Mouse (Mus musculus) kidney, embryonic 16.5 days (tissue): ENCODE data around the gene Tet2. TPM values are rescaled to one million over a fixed set of nuclear protein-coding genes. Genes with fewer than 3 reads are reported as not detected.
A peak's percentile ranks its signal among the peaks of the same experiment; 100 is the strongest.
"Not testable (repeated sequence)": the region's sequence is repeated elsewhere in the genome, so short reads cannot be mapped to it uniquely, and the experiment has no call there.

ENCODE experiments used
- ATAC-seq: fragments of 200-750 bp; cut with Nextera tagmentation; 2 replicates; pipeline ENCODE4 v1.8.0; 2017; ENCODE audit warnings: moderate TSS enrichment; ENCODE audit not compliant: low FRiP score, low TSS enrichment
- H3K27ac ChIP-seq: fragments of 300-500 bp; sonication (generic); 2 replicates; pipeline ENCODE4 v1.5.1; 2014; ENCODE audit warnings: low read length
- H3K27me3 ChIP-seq: fragments of 300-500 bp; sonication (generic); 2 replicates; pipeline ENCODE4 v1.6.1; 2014; ENCODE audit warnings: low read length, control low read depth, mixed read lengths; ENCODE audit not compliant: insufficient read depth
- H3K36me3 ChIP-seq: fragments of 300-500 bp; sonication (generic); 2 replicates; pipeline ENCODE4 v1.6.1; 2014; ENCODE audit warnings: low read length, control low read depth, mixed read lengths; ENCODE audit not compliant: insufficient read depth
- H3K4me1 ChIP-seq: fragments of 300-500 bp; sonication (generic); 2 replicates; pipeline ENCODE4 v1.6.1; 2014; ENCODE audit warnings: low read length, control low read depth, mixed read lengths; ENCODE audit not compliant: insufficient read depth
- H3K4me2 ChIP-seq: fragments of 300-500 bp; sonication (generic); replicated peaks from 2 replicates; pipeline ENCODE4 v1.6.1; 2014; ENCODE audit warnings: low read depth, low read length
- H3K4me3 ChIP-seq: fragments of 300-500 bp; sonication (generic); 2 replicates; pipeline ENCODE4 v1.5.1; 2014; ENCODE audit warnings: mild to moderate bottlenecking, low read length
- H3K9ac ChIP-seq: fragments of 300-500 bp; sonication (generic); replicated peaks from 2 replicates; pipeline ENCODE4 v1.6.1; 2014; ENCODE audit warnings: low read length
- H3K9me3 ChIP-seq: fragments of 300-500 bp; sonication (generic); 2 replicates; pipeline ENCODE4 v1.6.1; 2016; ENCODE audit warnings: low read length, control low read depth
- WGBS: fragments of 180-500 bp; shearing (Covaris S2); extraction: QIAGEN DNeasy Blood & Tissue Kit; methylation state at CpG from one replicate; pipeline ENCODE4 v1.1.7; 2014; 5-methylcytosine and 5-hydroxymethylcytosine counted together
- polyA plus RNA-seq: library from polyadenylated mRNA; unstranded; fragments of >200 nt; fragmentation: Nextera tagmentation; extraction: Ambion mirVana; gene quantifications from 2 replicates; pipeline ENCODE4 v1.2.1, GENCODE M21; 2015

The Tet2 gene
- polyA plus RNA-seq, 1 experiment from 2014 or later = 17.0 TPM

- not testable (repeated sequence) for ATAC-seq, H3K9ac ChIP-seq, H3K4me3 ChIP-seq, H3K9me3 ChIP-seq, H3K4me2 ChIP-seq, H3K27me3 ChIP-seq, H3K27ac ChIP-seq
- Histone ChIP-seq H3K4me1 (peaks cover 22% of the 10 kb centered on the region), H3K36me3 (peaks cover 16% of the 10 kb centered on the region; the same call in 1 of the 2 replicates)
- 92% methylated on average over 2 of the region's 4 CpGs for WGBS
Measured at GRCm38 (mm10) chr3:133538499-133538898, 6.4 kb downstream of the Tet2 start.

GRCm38 (mm10) chr3:133535644-133536043, 9.3 kb downstream of the Tet2 start:
- Histone ChIP-seq H3K36me3 (peaks cover 16% of the 10 kb centered on the region; the same call in 1 of the 2 replicates), H3K4me2 (no peak overlapping the region), H3K4me3 (no peak overlapping the region), H3K4me1 (peaks cover 27% of the 10 kb centered on the region), H3K9ac (no peak overlapping the region), H3K27ac (no peak overlapping the region), H3K9me3 (no peaks in the 10 kb centered on the region), H3K27me3 (no peaks in the 10 kb centered on the region)
- no peak for ATAC-seq
- WGBS = 74% methylated on average over 6 of the region's 6 CpGs

- no peaks in the 10 kb centered on the region for H3K27me3 ChIP-seq
- peak overlapping the region; percentile 55; the same call in 1 of the 2 replicates for H3K27ac ChIP-seq
- H3K36me3 ChIP-seq = peaks cover 16% of the 10 kb centered on the region; the same call in 1 of the 2 replicates
- H3K4me3 ChIP-seq = no peak overlapping the region
- no peak for ATAC-seq
- 20% methylated on average over 6 of the region's 6 CpGs for WGBS
- H3K4me1 ChIP-seq = peaks cover 22% of the 10 kb centered on the region
- 0 out of 2 replicates have a peak overlapping the region, but pooled peaks have one; percentile 15 for H3K4me2 ChIP-seq
- no peak overlapping the region for H3K9ac ChIP-seq
- H3K9me3 ChIP-seq = no peaks in the 10 kb centered on the region
Measured at GRCm38 (mm10) chr3:133534066-133534465, 10.9 kb downstream of the Tet2 start.

- Histone ChIP-seq H3K4me2 (0 out of 2 replicates have a peak overlapping the region, but pooled peaks have one; percentile 15), H3K27me3 (no peaks in the 10 kb centered on the region), H3K9me3 (no peaks in the 10 kb centered on the region), H3K36me3 (peaks cover 12% of the 10 kb centered on the region; the same call in 1 of the 2 replicates), H3K4me3 (no peak overlapping the region), H3K27ac (peak overlapping the region; percentile 80), H3K9ac (no peak overlapping the region), H3K4me1 (peaks cover 22% of the 10 kb centered on the region)
- ATAC-seq = no peak
- WGBS = 54% methylated on average over 11 of the region's 11 CpGs
Measured at GRCm38 (mm10) chr3:133533272-133533995, 11.5 kb downstream of the Tet2 start.

- H3K27ac ChIP-seq = peak overlapping the region; percentile 80
- H3K9ac ChIP-seq = no peak overlapping the region
- no peak overlapping the region for H3K4me2 ChIP-seq
- H3K36me3 ChIP-seq = peaks cover 7% of the 10 kb centered on the region; the same call in 1 of the 2 replicates
- H3K27me3 ChIP-seq = no peaks in the 10 kb centered on the region
- no peak overlapping the region for H3K4me3 ChIP-seq
- peaks cover 22% of the 10 kb centered on the region for H3K4me1 ChIP-seq
- 66% methylated on average over 3 of the region's 3 CpGs for WGBS
- no peaks in the 10 kb centered on the region for H3K9me3 ChIP-seq
- no peak for ATAC-seq
Measured at GRCm38 (mm10) chr3:133532806-133533205, 12.1 kb downstream of the Tet2 start.

- ATAC-seq = no peak
- Histone ChIP-seq H3K27ac (peak overlapping the region; percentile 58; the same call in 1 of the 2 replicates), H3K9ac (no peak overlapping the region), H3K36me3 (peaks cover 6% of the 10 kb centered on the region; the same call in 1 of the 2 replicates), H3K9me3 (no peaks in the 10 kb centered on the region), H3K4me3 (no peak overlapping the region), H3K4me2 (no peak overlapping the region), H3K27me3 (no peaks in the 10 kb centered on the region), H3K4me1 (peaks cover 22% of the 10 kb centered on the region)
- WGBS = 79% methylated on average over 6 of the region's 6 CpGs
Measured at GRCm38 (mm10) chr3:133532252-133532651, 12.7 kb downstream of the Tet2 start.

GRCm38 (mm10) chr3:133531101-133531500, 13.8 kb downstream of the Tet2 start:
- 84% methylated on average over 2 of the region's 2 CpGs for WGBS
- Histone ChIP-seq H3K4me3 (no peak overlapping the region), H3K27me3 (no peaks in the 10 kb centered on the region), H3K9ac (no peak overlapping the region), H3K4me2 (no peak overlapping the region), H3K9me3 (no peaks in the 10 kb centered on the region), H3K27ac (no peak overlapping the region), H3K36me3 (peaks cover 1% of the 10 kb centered on the region; the same call in 1 of the 2 replicates), H3K4me1 (peaks cover 22% of the 10 kb centered on the region)
- ATAC-seq = no peak

GRCm38 (mm10) chr3:133530664-133531063, 14.3 kb downstream of the Tet2 start:
- H3K36me3 ChIP-seq = no peaks in the 10 kb centered on the region
- H3K4me3 ChIP-seq = no peak overlapping the region
- no peak overlapping the region for H3K4me2 ChIP-seq
- no peak overlapping the region for H3K9ac ChIP-seq
- ATAC-seq = no peak
- peaks cover 22% of the 10 kb centered on the region for H3K4me1 ChIP-seq
- H3K27ac ChIP-seq = no peak overlapping the region
- no peaks in the 10 kb centered on the region for H3K27me3 ChIP-seq
- WGBS = 71% methylated on average over 3 of the region's 3 CpGs
- no peaks in the 10 kb centered on the region for H3K9me3 ChIP-seq

GRCm38 (mm10) chr3:133526119-133526723, 18.7 kb downstream of the Tet2 start:
- ATAC-seq = no peak
- no peak overlapping the region for H3K27ac ChIP-seq
- H3K27me3 ChIP-seq = no peaks in the 10 kb centered on the region
- no peak overlapping the region for H3K9ac ChIP-seq
- peaks cover 6% of the 10 kb centered on the region; the same call in 1 of the 2 replicates for H3K4me1 ChIP-seq
- no peaks in the 10 kb centered on the region for H3K9me3 ChIP-seq
- H3K4me2 ChIP-seq = no peak overlapping the region
- WGBS = 78% methylated on average over 4 of the region's 4 CpGs
- no peaks in the 10 kb centered on the region for H3K36me3 ChIP-seq
- no peak overlapping the region for H3K4me3 ChIP-seq

GRCm38 (mm10) chr3:133525578-133525977, 19.4 kb downstream of the Tet2 start:
- Histone ChIP-seq H3K27ac (no peak overlapping the region), H3K36me3 (no peaks in the 10 kb centered on the region), H3K4me3 (no peak overlapping the region), H3K4me2 (no peak overlapping the region), H3K9ac (no peak overlapping the region), H3K27me3 (no peaks in the 10 kb centered on the region), H3K9me3 (no peaks in the 10 kb centered on the region), H3K4me1 (peaks cover 6% of the 10 kb centered on the region; the same call in 1 of the 2 replicates)
- ATAC-seq = no peak
- 75% methylated on average over 1 of the region's 1 CpGs for WGBS
